Mouse (Mus musculus) liver, adult 2 months (tissue): Measurements from ENCODE around the gene Tbca. TPM values are rescaled to one million over a fixed set of nuclear protein-coding genes. Genes with fewer than 3 reads are reported as not detected.

Source experiments
- DNase-seq: peaks from one replicate; pipeline ENCODE4 v3.0.0-alpha.2; 2011; ENCODE audit warnings: low read depth, low spot score; ENCODE audit errors: extremely low read depth
- H3K27ac ChIP-seq: fragments of 200-500 bp; replicated peaks from 2 replicates; pipeline ENCODE4 v1.5.1; 2012; ENCODE audit warnings: low read depth, mild to moderate bottlenecking, control low read depth, inconsistent platforms, low read length; ENCODE audit not compliant: insufficient read depth
- H3K27me3 ChIP-seq: fragments of 200-500 bp; 2 replicates; pipeline ENCODE4 v1.6.1; 2012; ENCODE audit warnings: mild to moderate bottlenecking, moderate library complexity, low read length, inconsistent platforms; ENCODE audit not compliant: control insufficient read depth, insufficient read depth
- H3K36me3 ChIP-seq: fragments of 200-500 bp; 2 replicates; pipeline ENCODE4 v1.6.1; 2012; ENCODE audit warnings: low read length, inconsistent platforms; ENCODE audit not compliant: control insufficient read depth, insufficient read depth
- H3K4me1 ChIP-seq: fragments of 200-500 bp; 2 replicates; pipeline ENCODE4 v1.6.1; 2011; ENCODE audit warnings: low read length; ENCODE audit not compliant: control insufficient read depth, insufficient read depth
- H3K4me3 ChIP-seq: fragments of 200-500 bp; 2 replicates; pipeline ENCODE4 v1.5.1; 2011; ENCODE audit warnings: low read depth, mild to moderate bottlenecking, control low read depth, low read length, moderate library complexity; ENCODE audit not compliant: insufficient read depth
- H3K79me2 ChIP-seq: fragments of 200-500 bp; 2 replicates; pipeline ENCODE4 v1.6.1; 2012; ENCODE audit warnings: inconsistent platforms, mild to moderate bottlenecking, low read length, moderate library complexity; ENCODE audit not compliant: control insufficient read depth, insufficient read depth
- H3K9ac ChIP-seq: fragments of 200-500 bp; 2 replicates; pipeline ENCODE4 v1.6.1; 2012; ENCODE audit warnings: low read depth, mild to moderate bottlenecking, control low read depth, inconsistent platforms, low read length
- CTCF ChIP-seq: fragments of 200-500 bp; IDR thresholded peaks from 2 replicates; pipeline ENCODE4 v1.5.1; 2011; ENCODE audit warnings: low read depth, low read length, control low read depth
- POLR2A ChIP-seq: fragments of 200-500 bp; IDR thresholded peaks from 2 replicates; pipeline ENCODE4 v1.6.1; 2011; ENCODE audit warnings: low read length, control low read depth; ENCODE audit not compliant: insufficient read depth; ENCODE audit errors: extremely low read depth
- WGBS: fragments of 180-500 bp; shearing (Covaris S2); methylation state at CpG from one replicate; pipeline ENCODE4 v1.1.7; 2018; 5-methylcytosine and 5-hydroxymethylcytosine counted together
- polyA plus RNA-seq: library from polyadenylated mRNA; depleted of rRNA; stranded (reverse); fragments of >200 nt; gene quantifications from 2 replicates; pipeline ENCODE4 v1.2.3, GENCODE M21; 2012
- total RNA-seq: library from RNA; depleted of rRNA; stranded (reverse); fragments of >200 nt; gene quantifications from 2 replicates; pipeline ENCODE4 v1.2.3, GENCODE M21; 2014

Tbca gene
- total and polyA plus RNA-seq, 2 experiments = 7.1 to 264 TPM

GRCm38 (mm10) chr13:94794689-94795088 lies 6.0 kb downstream of the Tbca start:
- no peaks in the 10 kb centered on the region for H3K36me3 ChIP-seq
- no peak overlapping the region for H3K27ac ChIP-seq
- no peak overlapping the region for H3K4me3 ChIP-seq
- TF ChIP-seq POLR2A = no peak
- peaks cover 9% of the 10 kb centered on the region for H3K4me1 ChIP-seq
- 72% methylated on average over 1 of the region's 1 CpGs for WGBS
- peaks cover 43% of the 10 kb centered on the region for H3K79me2 ChIP-seq
- DNase-seq = no peak
- H3K9ac ChIP-seq = no peak overlapping the region
- H3K27me3 ChIP-seq = no peaks in the 10 kb centered on the region

- 62% methylated on average over 5 of the region's 5 CpGs for WGBS
- no peak overlapping the region for H3K9ac ChIP-seq
- peaks cover 11% of the 10 kb centered on the region; the same call in 1 of the 2 replicates for H3K79me2 ChIP-seq
- peak; percentile 63 for DNase-seq
- no peak overlapping the region for H3K27ac ChIP-seq
- no peaks in the 10 kb centered on the region for H3K27me3 ChIP-seq
- H3K36me3 ChIP-seq = no peaks in the 10 kb centered on the region
- no peak for TF ChIP-seq CTCF
- no peak for TF ChIP-seq POLR2A
- H3K4me3 ChIP-seq = no peak overlapping the region
- H3K4me1 ChIP-seq = peaks cover 15% of the 10 kb centered on the region
These were observed 14.9 kb downstream of the Tbca start for GRCm38 (mm10) chr13:94803480-94804057.

- Histone ChIP-seq H3K4me1 (peaks cover 15% of the 10 kb centered on the region), H3K36me3 (no peaks in the 10 kb centered on the region), H3K27me3 (no peaks in the 10 kb centered on the region), H3K27ac (no peak overlapping the region; the same call in 1 of the 2 replicates), H3K9ac (no peak overlapping the region), H3K4me3 (no peak overlapping the region), H3K79me2 (peaks cover 8% of the 10 kb centered on the region; the same call in 1 of the 2 replicates)
- peak; percentile 87 for DNase-seq
- TF ChIP-seq CTCF (no peak), POLR2A (no peak)
- 6% methylated on average over 9 of the region's 9 CpGs for WGBS
These were observed 17.8 kb downstream of the Tbca start for GRCm38 (mm10) chr13:94806315-94807179.

- Histone ChIP-seq H3K79me2 (peaks cover 9% of the 10 kb centered on the region; the same call in 1 of the 2 replicates), H3K36me3 (no peaks in the 10 kb centered on the region), H3K9ac (no peak overlapping the region), H3K4me1 (peaks cover 15% of the 10 kb centered on the region), H3K4me3 (no peak overlapping the region), H3K27ac (no peak overlapping the region), H3K27me3 (no peaks in the 10 kb centered on the region)
- peak; percentile 39 for DNase-seq
- TF ChIP-seq CTCF = no peak
- no peak for TF ChIP-seq POLR2A
These were observed 19.9 kb downstream of the Tbca start for GRCm38 (mm10) chr13:94808596-94808995.

GRCm38 (mm10) chr13:94809724-94810123 lies 21.0 kb downstream of the Tbca start:
- Histone ChIP-seq H3K27me3 (no peaks in the 10 kb centered on the region), H3K79me2 (peaks cover 10% of the 10 kb centered on the region; the same call in 1 of the 2 replicates), H3K9ac (no peak overlapping the region), H3K4me3 (no peak overlapping the region), H3K4me1 (peaks cover 15% of the 10 kb centered on the region), H3K36me3 (no peaks in the 10 kb centered on the region), H3K27ac (no peak overlapping the region)
- DNase-seq = peak; percentile 53
- TF ChIP-seq POLR2A (no peak), CTCF (peak; percentile 22; the same call in 1 of the 2 replicates)
- WGBS = 15% methylated on average over 1 of the region's 1 CpGs

- Histone ChIP-seq H3K4me3 (no peak overlapping the region), H3K4me1 (peaks cover 4% of the 10 kb centered on the region), H3K36me3 (no peaks in the 10 kb centered on the region), H3K79me2 (peaks cover 12% of the 10 kb centered on the region; the same call in 1 of the 2 replicates), H3K9ac (no peak overlapping the region), H3K27ac (no peak overlapping the region), H3K27me3 (no peaks in the 10 kb centered on the region)
- TF ChIP-seq POLR2A (no peak), CTCF (no peak)
- DNase-seq = peak; percentile 66
- WGBS = 22% methylated on average over 1 of the region's 1 CpGs
These were observed 22.7 kb downstream of the Tbca start for GRCm38 (mm10) chr13:94811451-94811850.
